Mouse (Mus musculus) lung, postnatal 36 days (tissue): ENCODE results near the gene Atp1b1.

Experiments used
- DNase-seq: peaks from one replicate; pipeline ENCODE4 v3.0.0; 2022; ENCODE audit warnings: mixed read lengths

The Atp1b1 gene

DNA sequence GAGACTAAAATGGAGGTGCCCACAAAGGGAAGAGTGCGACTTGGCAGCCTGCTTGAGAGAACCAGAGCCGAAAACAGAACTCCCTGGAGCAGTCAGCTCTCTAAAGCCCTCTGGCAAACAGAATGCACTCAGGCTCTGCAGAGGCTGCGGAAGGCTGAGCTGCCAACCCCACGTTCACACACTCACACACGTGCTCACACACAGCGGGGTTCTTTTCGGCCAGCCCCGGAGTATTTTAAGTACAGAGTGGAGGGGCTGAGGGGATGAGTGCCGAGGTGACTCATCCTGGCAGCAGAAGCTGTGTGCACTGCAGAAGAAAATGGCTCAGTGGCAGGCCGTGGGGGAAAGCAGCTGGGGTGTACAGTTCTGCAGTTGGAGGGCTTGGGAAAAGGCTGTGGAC, 3.6 kb upstream of the Atp1b1 start:
- peak; percentile 56 for DNase-seq

DNA sequence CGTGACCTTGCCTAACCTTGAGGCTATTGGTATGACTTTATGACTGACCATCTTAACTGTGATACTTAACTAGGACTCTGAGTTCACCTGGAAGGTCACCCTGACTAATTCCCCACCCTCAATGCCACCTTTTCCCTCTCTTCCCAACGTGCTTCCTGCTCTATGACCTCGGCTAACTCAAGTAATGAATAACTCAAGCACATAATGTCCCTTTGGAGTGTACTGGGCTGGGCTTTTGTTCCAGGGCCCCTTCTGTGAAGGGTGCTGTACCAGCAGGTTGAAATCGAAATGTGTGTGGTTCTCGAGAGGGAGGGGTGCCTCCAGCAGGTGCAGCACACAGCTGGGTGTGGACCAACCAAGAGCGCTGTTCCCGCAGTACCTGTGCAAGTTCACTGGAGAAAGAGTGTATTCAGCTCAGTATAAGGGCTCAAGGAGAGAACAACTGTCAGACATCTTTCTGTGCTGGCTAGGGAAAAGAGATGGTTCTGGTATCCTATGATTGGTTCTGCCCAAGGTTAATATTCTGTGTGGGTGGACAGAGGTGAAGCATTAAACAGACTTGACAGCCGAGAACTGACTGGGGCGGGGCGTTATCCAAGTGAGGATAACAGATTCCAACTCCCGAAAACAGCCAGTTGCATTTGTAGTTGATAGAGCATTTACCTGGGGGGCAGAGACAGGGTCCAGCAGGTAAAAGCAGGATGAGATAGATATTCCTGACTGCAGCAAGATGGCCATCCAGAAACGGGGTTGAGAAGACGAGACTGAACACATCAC, 3.0 kb upstream of the Atp1b1 start:
- peak; percentile 79 for DNase-seq

GRCm38 (mm10) chr1:164459127-164459905, 1.2 kb upstream of the Atp1b1 start:
- DNase-seq, result peak; percentile 58

DNA sequence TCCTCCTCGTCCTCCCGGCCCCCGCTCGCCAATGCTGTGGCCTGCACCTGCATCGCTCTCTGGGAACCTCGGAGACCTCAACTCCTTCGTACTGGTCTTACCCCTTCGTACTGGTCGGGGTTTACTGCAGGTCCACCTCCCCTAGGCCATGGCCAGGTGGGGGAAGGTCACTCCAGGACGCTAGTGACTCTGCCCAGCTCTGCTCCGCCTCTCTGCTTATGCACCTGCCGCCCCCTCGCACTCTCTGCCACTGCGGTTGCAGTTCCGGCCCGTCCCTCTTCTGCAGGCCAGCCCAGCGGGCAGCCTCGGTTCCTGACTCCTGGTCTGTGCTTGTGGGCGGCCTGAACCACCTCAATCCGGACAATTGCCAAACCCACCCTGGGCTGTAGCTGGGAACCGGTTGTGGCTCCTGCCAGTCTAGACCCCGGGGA, 481 bp upstream of the Atp1b1 start:
- peak; percentile 82 for DNase-seq

- peak; percentile 58 for DNase-seq
Observed at GRCm38 (mm10) chr1:164457531-164458244, 467 bp downstream of the Atp1b1 start.

DNA sequence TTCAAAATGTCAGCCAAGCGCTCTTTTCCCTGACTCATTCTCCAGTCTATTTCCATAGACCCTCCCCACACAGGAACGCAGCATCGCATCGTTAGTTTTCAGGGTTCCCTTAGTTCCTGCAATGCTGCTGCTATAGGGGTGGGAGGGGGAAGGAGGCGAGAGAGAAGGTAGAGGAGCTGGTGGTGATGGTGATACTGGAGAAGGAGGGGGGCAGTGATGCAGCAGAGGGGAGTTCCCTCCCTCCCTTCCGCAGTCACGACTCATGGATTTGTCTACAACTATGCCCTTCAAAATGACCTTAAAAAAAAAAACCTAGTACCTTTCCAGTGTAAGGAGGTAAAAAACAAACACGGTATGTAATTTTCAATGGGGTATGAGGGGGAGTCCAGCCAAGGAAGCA, 1.4 kb downstream of the Atp1b1 start:
- DNase-seq, result no peak

DNA sequence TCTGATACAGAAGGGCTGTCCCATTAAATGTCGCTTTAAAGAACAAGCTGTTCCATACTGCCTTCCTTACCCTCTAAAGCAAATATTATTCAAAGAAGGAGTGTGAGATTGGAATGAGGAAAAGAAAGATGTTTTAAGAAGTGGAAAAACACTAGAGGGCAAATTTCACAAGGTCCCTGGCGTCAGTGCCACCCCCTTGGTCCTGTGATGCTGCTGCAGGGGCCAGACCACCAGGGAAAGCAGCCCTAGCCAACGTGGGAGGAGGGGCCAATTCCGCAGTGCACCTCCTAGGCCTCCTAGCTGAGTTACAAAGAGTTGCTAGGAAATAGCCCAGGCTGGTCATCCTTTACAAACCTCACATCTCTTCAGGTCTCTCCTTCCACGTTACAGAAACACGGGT, 2.1 kb downstream of the Atp1b1 start:
- DNase-seq, result peak; percentile 80

DNA sequence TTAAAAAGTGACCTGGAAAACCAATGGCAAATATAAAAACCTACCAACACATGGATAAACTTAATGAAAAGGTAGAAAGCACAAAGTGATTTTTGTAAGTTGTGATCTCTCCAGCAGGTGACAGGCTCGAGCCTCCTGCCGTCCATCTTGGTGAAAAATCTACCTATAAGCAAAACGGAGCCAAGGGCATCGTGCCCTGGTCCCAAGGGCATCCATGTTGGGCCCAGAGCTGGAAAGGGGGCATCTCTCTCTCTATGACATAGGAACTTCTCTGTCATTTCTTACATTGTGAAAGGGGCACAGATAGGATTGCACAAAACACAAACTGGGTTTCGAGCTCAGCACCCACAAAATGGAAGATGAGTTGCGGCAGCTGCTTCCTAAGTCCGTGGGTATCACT, 2.5 kb downstream of the Atp1b1 start:
- DNase-seq, result peak; percentile 56

DNA sequence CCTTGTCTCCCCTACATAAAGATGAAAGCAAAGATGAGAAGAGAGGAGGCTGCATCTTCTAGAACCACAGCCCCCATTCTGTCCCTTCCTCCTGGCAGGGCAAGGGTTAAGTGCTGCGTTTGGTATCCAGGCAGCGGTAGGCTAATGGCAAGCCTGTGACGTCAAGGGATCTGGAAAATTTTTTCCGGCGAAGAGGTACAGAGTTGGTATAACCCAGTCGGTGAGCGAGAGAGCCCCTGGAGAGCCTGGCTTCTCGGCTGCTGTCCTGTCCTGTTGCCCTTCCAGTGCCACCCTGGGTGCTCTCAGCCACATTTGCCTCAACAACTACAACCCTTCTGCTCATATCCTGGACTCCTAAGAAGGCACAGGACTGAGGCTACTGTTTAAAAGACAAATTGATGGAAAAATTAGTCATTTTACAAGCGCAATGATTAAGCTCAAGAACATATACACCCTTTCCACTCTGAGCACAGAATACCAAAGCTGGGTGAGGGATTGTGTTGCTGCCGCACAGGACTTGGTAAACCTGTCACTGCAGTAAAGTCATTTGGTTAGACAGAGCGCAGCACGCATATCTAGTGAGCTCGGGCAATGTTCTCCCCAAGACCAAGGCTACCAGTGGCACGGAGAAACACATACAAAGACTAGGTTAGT, 3.3 kb downstream of the Atp1b1 start:
- peak; percentile 67 for DNase-seq

DNA sequence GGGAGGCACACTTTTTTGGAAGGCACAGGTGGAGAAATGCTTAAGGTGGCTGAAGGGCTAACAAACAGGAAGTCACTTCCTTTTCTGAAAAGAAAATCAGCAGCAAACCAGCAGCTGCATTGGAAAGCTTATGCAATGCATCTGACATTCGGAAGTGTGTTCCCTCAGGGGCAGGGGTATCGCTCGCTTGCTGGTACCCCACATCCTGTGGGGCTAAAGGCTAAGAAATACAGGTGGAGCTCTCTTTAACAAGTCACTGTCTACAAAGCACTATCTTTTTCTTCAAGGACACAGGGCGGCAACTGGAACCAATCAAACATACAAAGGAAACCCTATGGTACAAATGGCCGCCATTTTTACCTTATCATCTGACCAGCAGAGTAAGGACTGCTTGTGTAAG, 4.4 kb downstream of the Atp1b1 start:
- DNase-seq, result no peak

GRCm38 (mm10) chr1:164453146-164453545, 5.0 kb downstream of the Atp1b1 start:
- DNase-seq, result no peak

- no peak for DNase-seq
Observed at GRCm38 (mm10) chr1:164452580-164452979, 5.6 kb downstream of the Atp1b1 start.

- no peak for DNase-seq
Observed at GRCm38 (mm10) chr1:164451346-164451745, 6.8 kb downstream of the Atp1b1 start.

GRCm38 (mm10) chr1:164450644-164451043, 7.5 kb downstream of the Atp1b1 start:
- DNase-seq, result no peak

DNA sequence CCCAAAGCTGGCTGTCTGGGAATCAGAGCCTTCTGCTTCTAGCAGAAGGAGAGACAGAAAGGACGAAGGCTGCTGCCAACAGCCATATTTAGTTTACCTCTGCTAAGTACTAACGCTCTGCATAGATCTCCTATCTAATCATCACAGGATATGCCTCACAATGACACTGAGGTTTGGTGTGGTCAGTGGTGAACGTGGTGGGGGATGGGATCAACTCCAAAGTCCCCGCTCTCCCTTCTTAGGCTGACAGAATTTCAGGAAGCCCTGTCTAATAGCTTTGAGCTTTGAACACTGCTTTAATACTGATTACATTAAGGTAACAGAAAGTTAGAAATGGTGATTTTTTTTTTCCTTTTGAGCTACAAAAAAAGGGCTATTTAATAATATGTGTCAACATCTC, 7.9 kb downstream of the Atp1b1 start:
- DNase-seq, result no peak

- no peak for DNase-seq
Observed at GRCm38 (mm10) chr1:164449626-164450025, 8.5 kb downstream of the Atp1b1 start.

GRCm38 (mm10) chr1:164447521-164447920, 10.6 kb downstream of the Atp1b1 start:
- no peak for DNase-seq

GRCm38 (mm10) chr1:164446535-164446934, 11.6 kb downstream of the Atp1b1 start:
- DNase-seq, result no peak

GRCm38 (mm10) chr1:164445620-164446162, 12.5 kb downstream of the Atp1b1 start:
- DNase-seq, result no peak

GRCm38 (mm10) chr1:164441408-164441974, 16.7 kb downstream of the Atp1b1 start:
- no peak for DNase-seq

- DNase-seq, result no peak
Observed at GRCm38 (mm10) chr1:164440708-164441407, 17.3 kb downstream of the Atp1b1 start.

GRCm38 (mm10) chr1:164440230-164440629, 17.9 kb downstream of the Atp1b1 start:
- DNase-seq, result no peak
